8 mouse cellular contexts compared by ENCODE assay signal in the genomic region with DNA sequence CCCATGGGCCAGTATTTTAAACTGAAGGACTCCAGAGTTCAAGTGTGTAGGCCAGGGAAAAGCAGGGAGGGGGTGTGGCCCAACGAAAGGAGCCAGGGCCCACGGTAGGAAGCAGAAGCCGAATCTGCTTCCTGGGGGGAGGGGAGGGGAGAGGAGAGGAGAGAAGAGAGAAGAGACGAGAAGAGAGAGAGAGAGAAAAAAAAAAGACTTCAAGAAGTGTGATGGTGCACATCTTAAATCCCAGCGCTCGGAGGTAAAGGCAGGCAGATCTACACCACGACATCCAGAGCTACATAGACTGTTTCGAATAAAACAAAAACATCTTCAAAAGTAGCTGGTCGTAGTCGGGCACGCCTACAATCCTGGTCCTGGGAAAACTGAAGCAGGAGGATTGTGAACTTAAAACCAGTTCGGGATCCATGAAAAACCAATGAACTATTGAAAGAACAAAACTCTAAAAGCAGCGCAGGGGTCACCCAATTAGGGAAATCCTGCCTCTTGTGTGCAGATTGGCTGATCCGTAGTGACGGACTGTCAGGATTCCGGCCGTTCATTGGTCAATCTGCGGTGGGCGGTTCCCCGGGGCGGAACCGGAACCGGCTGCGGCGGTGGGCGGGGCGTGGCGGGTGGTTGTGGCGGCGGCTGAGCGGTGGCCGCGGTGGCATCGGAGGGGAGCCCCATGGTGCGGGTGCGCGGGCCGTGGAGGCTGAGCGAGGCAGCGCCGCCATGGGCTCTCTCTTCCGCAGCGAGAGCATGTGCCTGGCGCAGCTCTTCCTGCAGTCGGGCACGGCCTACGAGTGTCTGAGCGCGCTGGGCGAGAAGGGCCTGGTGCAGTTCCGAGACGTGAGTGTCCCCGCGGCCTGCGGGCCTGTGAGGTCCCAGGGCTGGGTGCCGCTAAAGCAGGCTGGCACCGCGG. TPM values are rescaled to one million over a fixed set of nuclear protein-coding genes. Genes with fewer than 3 reads are reported as not detected.
DNase-seq lines count a peak whose midpoint lies in the region; ATAC-seq and TF ChIP-seq lines count a peak whose summit lies in the region.

Gene Atp6v0a2 (plus strand): TSS at position 129 of the 916 bp plus-strand sequence.

- intact Hi-C loops in heart, adult 2 months (cut with DNase I) = loop anchor here (2.0 kb wide), 1 partner anchor 30 kb away; no protein-coding TSS in a partner anchor

- under 1% methylated on average over 58 of the region's 58 CpGs for WGBS in embryonic facial prominence, embryonic 13.5 days
- under 1% methylated on average over 54 of the region's 58 CpGs for WGBS in heart, adult 2 months
- 0% methylated on average over 58 of the region's 58 CpGs for WGBS in limb, embryonic 13.5 days
- WGBS in midbrain, embryonic 16.5 days = under 1% methylated on average over 58 of the region's 58 CpGs

- H3K4me1 ChIP-seq in embryonic facial prominence, embryonic 13.5 days = peaks cover 15% of the 10 kb centered on the region
- H3K4me1 ChIP-seq in heart, adult 2 months (ENCODE audit: control insufficient read depth, insufficient read depth, low read length) = peaks cover 11% of the 10 kb centered on the region
- H3K4me1 ChIP-seq in limb, embryonic 13.5 days = peaks cover 16% of the 10 kb centered on the region
- peaks cover 19% of the 10 kb centered on the region for H3K4me1 ChIP-seq in midbrain, embryonic 16.5 days (ENCODE audit: control insufficient read depth, insufficient read depth, low read length)

- no peaks in the 10 kb centered on the region for H3K9me3 ChIP-seq in embryonic facial prominence, embryonic 13.5 days
- H3K9me3 ChIP-seq in limb, embryonic 13.5 days = no peaks in the 10 kb centered on the region
- no peaks in the 10 kb centered on the region for H3K9me3 ChIP-seq in midbrain, embryonic 16.5 days (replicated peaks; ENCODE audit: control insufficient read depth, low read length, poor library complexity, severe bottlenecking)

- H3K27me3 ChIP-seq in embryonic facial prominence, embryonic 13.5 days = no peaks in the 10 kb centered on the region
- H3K27me3 ChIP-seq in heart, adult 2 months (ENCODE audit: control insufficient read depth, insufficient read depth, low read length) = no peaks in the 10 kb centered on the region
- H3K27me3 ChIP-seq in limb, embryonic 13.5 days = no peaks in the 10 kb centered on the region
- no peaks in the 10 kb centered on the region for H3K27me3 ChIP-seq in midbrain, embryonic 16.5 days (ENCODE audit: control insufficient read depth, insufficient read depth, low read depth, low read length)

- peak; percentile 89 for ATAC-seq in embryonic facial prominence, embryonic 13.5 days (ENCODE audit: insufficient number of reproducible peaks, insufficient read depth, low FRiP score, low TSS enrichment, low read depth)
- ATAC-seq in limb, embryonic 13.5 days (ENCODE audit: low FRiP score, low read depth) = peak; percentile 94
- peak; percentile 97 for ATAC-seq in midbrain, embryonic 16.5 days

- H3K9ac ChIP-seq in embryonic facial prominence, embryonic 13.5 days = peak within 1 kb of the TSS; percentile 92
- peak within 1 kb of the TSS; percentile 95 for H3K9ac ChIP-seq in heart, adult 2 months (ENCODE audit: low read depth, low read length)
- H3K9ac ChIP-seq in limb, embryonic 13.5 days = peak within 1 kb of the TSS; percentile 93
- H3K9ac ChIP-seq in midbrain, embryonic 16.5 days (ENCODE audit: low read depth, low read length) = peak within 1 kb of the TSS; percentile 93

- DNase-seq in 3134 (ENCODE audit: extremely low read depth, insufficient read length, low spot score) = peak; percentile 88
- peak; percentile 97 to 98 for DNase-seq in adrenal gland, postnatal 36 days
- DNase-seq in heart, adult 2 months = peak; percentile 95 to 98
- peak; percentile 91 to 95 for DNase-seq in kidney, adult 8-10 months
- DNase-seq in spleen, postnatal 10 days (ENCODE audit: low spot score in 2 of 2) = peak; percentile 97 to 99

- peak; percentile 72 for TF ChIP-seq POLR2A in heart, adult 2 months (IDR thresholded peaks at IDR 0.05; ENCODE audit: insufficient read depth, low read depth, low read length)

- peak within 1 kb of the TSS; percentile 90 for H3K27ac ChIP-seq in embryonic facial prominence, embryonic 13.5 days
- peak within 1 kb of the TSS; percentile 89 for H3K27ac ChIP-seq in heart, adult 2 months
- H3K27ac ChIP-seq in limb, embryonic 13.5 days = peak within 1 kb of the TSS; percentile 83
- H3K27ac ChIP-seq in midbrain, embryonic 16.5 days (ENCODE audit: low read length) = peak within 1 kb of the TSS; percentile 72

- peak within 1 kb of the TSS; percentile 90 for H3K4me2 ChIP-seq in embryonic facial prominence, embryonic 13.5 days
- H3K4me2 ChIP-seq in limb, embryonic 13.5 days (replicated peaks) = peak within 1 kb of the TSS; percentile 94
- H3K4me2 ChIP-seq in midbrain, embryonic 16.5 days (ENCODE audit: low read length) = peak within 1 kb of the TSS; percentile 86

- TF ChIP-seq EP300 in heart, adult 2 months (IDR thresholded peaks at IDR 0.05; ENCODE audit: insufficient read depth, low read depth, low read length) = no peak

- H3K4me3 ChIP-seq in embryonic facial prominence, embryonic 13.5 days = peak within 1 kb of the TSS; percentile 99
- peak within 1 kb of the TSS; percentile 89 for H3K4me3 ChIP-seq in heart, adult 2 months
- H3K4me3 ChIP-seq in limb, embryonic 13.5 days = peak within 1 kb of the TSS; percentile 98
- peak within 1 kb of the TSS; percentile 97 for H3K4me3 ChIP-seq in midbrain, embryonic 16.5 days (ENCODE audit: low read depth, low read length)

- peaks cover 11% of the 10 kb centered on the region for H3K36me3 ChIP-seq in embryonic facial prominence, embryonic 13.5 days
- H3K36me3 ChIP-seq in heart, adult 2 months (ENCODE audit: control insufficient read depth, insufficient read depth, low read length) = no peaks in the 10 kb centered on the region
- H3K36me3 ChIP-seq in limb, embryonic 13.5 days = peaks cover 9% of the 10 kb centered on the region; the same call in 1 of the 2 replicates
- H3K36me3 ChIP-seq in midbrain, embryonic 16.5 days (ENCODE audit: control insufficient read depth, insufficient read depth, low read length) = peaks cover 2% of the 10 kb centered on the region; the same call in 1 of the 2 replicates

- H3K79me2 ChIP-seq in heart, adult 2 months (replicated peaks; ENCODE audit: control insufficient read depth, insufficient read depth, low read length) = peaks cover 4% of the 10 kb centered on the region; the same call in 1 of the 2 replicates

- TF ChIP-seq CTCF in heart, adult 2 months (IDR thresholded peaks at IDR 0.05) = no peak

RNA-seq across cellular contexts. Expression of gene Atp6v0a2, which starts in this region (rescaled TPM):
- 10 to 100 TPM; 74.5 to 83.7 TPM for total RNA-seq in adrenal gland, postnatal 36 days (2021)
- polyA plus RNA-seq in embryonic facial prominence, embryonic 13.5 days (2015; fragmentation: Nextera tagmentation; extraction: Ambion mirVana) = 49.3 and 53.3 TPM in 2 replicates
- total RNA-seq in heart, adult 2 months (2021) = 10 to 100 TPM; 53.4 to 55.2 TPM
- 28.7 and 47.7 TPM in 2 replicates for polyA plus RNA-seq in heart, adult 2 months (2012; rRNA removed)
- polyA plus RNA-seq in limb, embryonic 13.5 days (2015; fragmentation: Nextera tagmentation; extraction: Ambion mirVana) = 54.1 and 54.7 TPM in 2 replicates
- 32.0 and 33.1 TPM in 2 replicates for polyA plus RNA-seq in midbrain, embryonic 16.5 days (2015; fragmentation: Nextera tagmentation; extraction: Ambion mirVana)

Comparison
In these comparisons a context has a peak if more than half of its experiments do, and no peak if none do; other contexts are left out.
1. Peak in every context shown above with its lines: DNase-seq, ATAC-seq, H3K4me3 ChIP-seq and H3K27ac ChIP-seq.